Mouse (Mus musculus): ENCODE data around the gene Fosl1. TPM values are rescaled to one million over a fixed set of nuclear protein-coding genes. Genes with fewer than 3 reads are reported as not detected.

The Fosl1 gene
- polyA plus RNA-seq, 1 experiment from 2014 or later, result 0.16 TPM

- Histone ChIP-seq H3K4me3 (ENCODE audit: low read length) (no peak overlapping the region; the same call in 1 of the 2 replicates), H3K27me3 (ENCODE audit: control insufficient read depth, insufficient read depth, low read length) (no peaks in the 10 kb centered on the region), H3K27ac (ENCODE audit: low read length) (no peak overlapping the region), H3K9me3 (replicated peaks; ENCODE audit: control insufficient read depth, low read length) (no peaks in the 10 kb centered on the region), H3K9ac (ENCODE audit: low read length) (no peak overlapping the region; the same call in 1 of the 2 replicates), H3K4me1 (ENCODE audit: control insufficient read depth, insufficient read depth, low read length) (peaks cover 23% of the 10 kb centered on the region), H3K36me3 (ENCODE audit: control insufficient read depth, insufficient read depth) (peaks cover 23% of the 10 kb centered on the region), H3K4me2 (ENCODE audit: low read depth, low read length) (peak overlapping the region; percentile 81)
- WGBS, result 83% methylated on average over 9 of the region's 9 CpGs
- no peak for ATAC-seq (replicated peaks; ENCODE audit: extremely low read depth, insufficient read depth, low FRiP score)
Observed at GRCm38 (mm10) chr19:5422895-5423443, 24.4 kb upstream of the Fosl1 start.

GRCm38 (mm10) chr19:5423561-5423960, 23.8 kb upstream of the Fosl1 start:
- Histone ChIP-seq H3K4me3 (ENCODE audit: low read length) (peak overlapping the region; percentile 90), H3K27ac (ENCODE audit: low read length) (peak overlapping the region; percentile 94), H3K9ac (ENCODE audit: low read length) (peak overlapping the region; percentile 88), H3K9me3 (replicated peaks; ENCODE audit: control insufficient read depth, low read length) (no peaks in the 10 kb centered on the region), H3K4me2 (ENCODE audit: low read depth, low read length) (peak overlapping the region; percentile 81), H3K36me3 (ENCODE audit: control insufficient read depth, insufficient read depth) (peaks cover 23% of the 10 kb centered on the region), H3K27me3 (ENCODE audit: control insufficient read depth, insufficient read depth, low read length) (no peaks in the 10 kb centered on the region), H3K4me1 (ENCODE audit: control insufficient read depth, insufficient read depth, low read length) (peaks cover 23% of the 10 kb centered on the region)
- ATAC-seq (replicated peaks; ENCODE audit: extremely low read depth, insufficient read depth, low FRiP score), result no peak
- WGBS, result 54% methylated on average over 12 of the region's 12 CpGs

- Histone ChIP-seq H3K27me3 (ENCODE audit: control insufficient read depth, insufficient read depth, low read length) (no peaks in the 10 kb centered on the region), H3K4me1 (ENCODE audit: control insufficient read depth, insufficient read depth, low read length) (peaks cover 23% of the 10 kb centered on the region), H3K27ac (ENCODE audit: low read length) (peak overlapping the region; percentile 94), H3K4me2 (ENCODE audit: low read depth, low read length) (peak overlapping the region; percentile 81), H3K36me3 (ENCODE audit: control insufficient read depth, insufficient read depth) (peaks cover 21% of the 10 kb centered on the region), H3K9ac (ENCODE audit: low read length) (peak overlapping the region; percentile 88), H3K4me3 (ENCODE audit: low read length) (peak overlapping the region; percentile 90), H3K9me3 (replicated peaks; ENCODE audit: control insufficient read depth, low read length) (no peaks in the 10 kb centered on the region)
- WGBS, result under 1% methylated on average over 40 of the region's 48 CpGs
- ATAC-seq (replicated peaks; ENCODE audit: extremely low read depth, insufficient read depth, low FRiP score), result peak; percentile 66
Observed at GRCm38 (mm10) chr19:5424092-5424781, 23.1 kb upstream of the Fosl1 start.

GRCm38 (mm10) chr19:5424782-5425741, 22.3 kb upstream of the Fosl1 start, which contains the start of the genes Drap1 and AI837181:
Drap1 (minus strand) TSS chr19:5424979.
AI837181 (plus strand) TSS chr19:5425144.
- under 1% methylated on average over 85 of the region's 87 CpGs for WGBS
- H3K27ac ChIP-seq (ENCODE audit: low read length), result peak within 1 kb of the TSS; percentile 94
- peak; percentile 88 for ATAC-seq (replicated peaks; ENCODE audit: extremely low read depth, insufficient read depth, low FRiP score)
- peaks cover 18% of the 10 kb centered on the region for H3K36me3 ChIP-seq (ENCODE audit: control insufficient read depth, insufficient read depth)
- peak within 1 kb of the TSS; percentile 90 for H3K4me3 ChIP-seq (ENCODE audit: low read length)
- H3K4me2 ChIP-seq (ENCODE audit: low read depth, low read length), result peak within 1 kb of the TSS; percentile 87
- no peaks in the 10 kb centered on the region for H3K9me3 ChIP-seq (replicated peaks; ENCODE audit: control insufficient read depth, low read length)
- H3K27me3 ChIP-seq (ENCODE audit: control insufficient read depth, insufficient read depth, low read length), result no peaks in the 10 kb centered on the region
- peak within 1 kb of the TSS; percentile 97 for H3K9ac ChIP-seq (ENCODE audit: low read length)
- H3K4me1 ChIP-seq (ENCODE audit: control insufficient read depth, insufficient read depth, low read length), result peaks cover 25% of the 10 kb centered on the region

- no peak for ATAC-seq (replicated peaks; ENCODE audit: extremely low read depth, insufficient read depth, low FRiP score)
- peak overlapping the region; percentile 87 for H3K4me2 ChIP-seq (ENCODE audit: low read depth, low read length)
- 85% methylated on average over 18 of the region's 18 CpGs for WGBS
- H3K4me3 ChIP-seq (ENCODE audit: low read length), result peak overlapping the region; percentile 90
- peak overlapping the region; percentile 90 for H3K27ac ChIP-seq (ENCODE audit: low read length)
- no peaks in the 10 kb centered on the region for H3K9me3 ChIP-seq (replicated peaks; ENCODE audit: control insufficient read depth, low read length)
- H3K27me3 ChIP-seq (ENCODE audit: control insufficient read depth, insufficient read depth, low read length), result no peaks in the 10 kb centered on the region
- peaks cover 25% of the 10 kb centered on the region for H3K4me1 ChIP-seq (ENCODE audit: control insufficient read depth, insufficient read depth, low read length)
- peak overlapping the region; percentile 97 for H3K9ac ChIP-seq (ENCODE audit: low read length)
- peaks cover 14% of the 10 kb centered on the region for H3K36me3 ChIP-seq (ENCODE audit: control insufficient read depth, insufficient read depth)
Observed at GRCm38 (mm10) chr19:5425906-5426565, 21.3 kb upstream of the Fosl1 start.

GRCm38 (mm10) chr19:5426640-5427290, 20.6 kb upstream of the Fosl1 start:
- Histone ChIP-seq H3K4me2 (ENCODE audit: low read depth, low read length) (no peak overlapping the region), H3K27me3 (ENCODE audit: control insufficient read depth, insufficient read depth, low read length) (no peaks in the 10 kb centered on the region), H3K4me1 (ENCODE audit: control insufficient read depth, insufficient read depth, low read length) (peaks cover 25% of the 10 kb centered on the region), H3K4me3 (ENCODE audit: low read length) (no peak overlapping the region), H3K36me3 (ENCODE audit: control insufficient read depth, insufficient read depth) (peaks cover 12% of the 10 kb centered on the region), H3K9ac (ENCODE audit: low read length) (no peak overlapping the region; the same call in 1 of the 2 replicates), H3K9me3 (replicated peaks; ENCODE audit: control insufficient read depth, low read length) (no peaks in the 10 kb centered on the region), H3K27ac (ENCODE audit: low read length) (no peak overlapping the region)
- 86% methylated on average over 13 of the region's 13 CpGs for WGBS
- ATAC-seq (replicated peaks; ENCODE audit: extremely low read depth, insufficient read depth, low FRiP score), result no peak

- Histone ChIP-seq H3K9me3 (replicated peaks; ENCODE audit: control insufficient read depth, low read length) (no peaks in the 10 kb centered on the region), H3K4me2 (ENCODE audit: low read depth, low read length) (no peak overlapping the region), H3K36me3 (ENCODE audit: control insufficient read depth, insufficient read depth) (peaks cover 12% of the 10 kb centered on the region), H3K27me3 (ENCODE audit: control insufficient read depth, insufficient read depth, low read length) (no peaks in the 10 kb centered on the region), H3K9ac (ENCODE audit: low read length) (no peak overlapping the region), H3K4me3 (ENCODE audit: low read length) (no peak overlapping the region), H3K27ac (ENCODE audit: low read length) (no peak overlapping the region), H3K4me1 (ENCODE audit: control insufficient read depth, insufficient read depth, low read length) (peaks cover 28% of the 10 kb centered on the region)
- WGBS, result 71% methylated on average over 2 of the region's 2 CpGs
- ATAC-seq (replicated peaks; ENCODE audit: extremely low read depth, insufficient read depth, low FRiP score), result no peak
Observed at GRCm38 (mm10) chr19:5428083-5428482, 19.3 kb upstream of the Fosl1 start.

- Histone ChIP-seq H3K9me3 (replicated peaks; ENCODE audit: control insufficient read depth, low read length) (no peaks in the 10 kb centered on the region), H3K4me1 (ENCODE audit: control insufficient read depth, insufficient read depth, low read length) (peaks cover 29% of the 10 kb centered on the region), H3K9ac (ENCODE audit: low read length) (no peak overlapping the region), H3K4me2 (ENCODE audit: low read depth, low read length) (no peak overlapping the region), H3K36me3 (ENCODE audit: control insufficient read depth, insufficient read depth) (peaks cover 12% of the 10 kb centered on the region), H3K4me3 (ENCODE audit: low read length) (no peak overlapping the region), H3K27ac (ENCODE audit: low read length) (no peak overlapping the region), H3K27me3 (ENCODE audit: control insufficient read depth, insufficient read depth, low read length) (no peaks in the 10 kb centered on the region)
- 77% methylated on average over 4 of the region's 4 CpGs for WGBS
- ATAC-seq (replicated peaks; ENCODE audit: extremely low read depth, insufficient read depth, low FRiP score), result no peak
Observed at GRCm38 (mm10) chr19:5429219-5429618, 18.1 kb upstream of the Fosl1 start.

Data from heart, embryonic 16.5 days (tissue).